Mouse (Mus musculus): ENCODE data around the gene Art1.

- TF ChIP-seq CTCF (IDR thresholded peaks at IDR 0.05) (no peak), POLR2A (IDR thresholded peaks at IDR 0.05; ENCODE audit: insufficient read depth, low read depth, low read length) (no peak), EP300 (IDR thresholded peaks at IDR 0.05; ENCODE audit: insufficient read depth, low read depth, low read length) (no peak)
Measured at GRCm38 (mm10) chr7:102087336-102087735, 14.2 kb upstream of the Art1 start.

Data from heart, adult 2 months (tissue).